Mouse (Mus musculus) hematopoietic stem cell, adult 5-6 weeks (primary cell): Measurements from ENCODE around the gene Rab3a. TPM values are rescaled to one million over a fixed set of nuclear protein-coding genes. Genes with fewer than 3 reads are reported as not detected.

ENCODE experiments used
- ATAC-seq, 2 experiments: fragments of 125-278 bp in 1 of 2; replicated peaks in 1 of 2; 2 replicates each; pipeline ENCODE4 v1.8.0; 2016 to 2017; ENCODE audit warnings: inconsistent platforms in 2 of 2, mild to moderate bottlenecking in 2 of 2, moderate number of reproducible peaks in 2 of 2, low read depth in 1 of 2, moderate TSS enrichment in 1 of 2; ENCODE audit not compliant: low FRiP score in 2 of 2, poor library complexity in 2 of 2, severe bottlenecking in 2 of 2, insufficient read depth in 1 of 2, low TSS enrichment in 1 of 2
- total RNA-seq: library from RNA; stranded (forward); fragments of 172-1452, 232-1000 nt; gene quantifications from 2 replicates; pipeline ENCODE4 v1.2.3, GENCODE M21; 2017

Rab3a gene
- total RNA-seq, 1 experiment from 2014 or later, result 3.6 TPM

GRCm38 (mm10) chr8:70767503-70767902 is 13.0 kb downstream of the Rab3a start:
- ATAC-seq, result no peak

DNA sequence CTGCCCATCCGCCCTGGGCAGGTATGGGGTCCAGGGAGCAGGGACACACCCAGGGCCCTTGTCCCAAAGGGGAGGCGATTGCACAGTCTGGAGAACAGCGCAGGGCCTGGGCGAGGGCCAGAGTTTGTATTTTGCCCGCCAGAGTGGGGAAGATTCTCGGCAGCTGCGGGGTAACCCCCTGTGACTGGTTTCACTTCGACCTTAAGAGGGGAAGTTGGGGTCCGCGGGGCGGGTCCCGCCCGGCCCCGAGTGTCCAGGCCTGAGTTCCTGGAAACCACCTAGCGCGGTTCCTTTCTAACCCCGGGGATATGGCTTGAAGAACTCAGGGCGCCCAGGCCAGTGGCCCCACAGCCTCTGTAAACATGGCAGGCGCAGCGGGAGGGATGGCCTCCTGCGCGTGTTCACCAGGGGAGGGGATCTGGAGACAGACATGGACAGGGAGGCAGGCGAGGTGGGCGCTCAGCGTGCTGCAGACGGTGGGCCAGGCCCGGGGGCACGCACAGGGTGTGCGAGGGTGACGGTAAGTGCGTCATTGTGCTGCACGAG is 13.8 kb downstream of the Rab3a start:
- ATAC-seq, result no peak

DNA sequence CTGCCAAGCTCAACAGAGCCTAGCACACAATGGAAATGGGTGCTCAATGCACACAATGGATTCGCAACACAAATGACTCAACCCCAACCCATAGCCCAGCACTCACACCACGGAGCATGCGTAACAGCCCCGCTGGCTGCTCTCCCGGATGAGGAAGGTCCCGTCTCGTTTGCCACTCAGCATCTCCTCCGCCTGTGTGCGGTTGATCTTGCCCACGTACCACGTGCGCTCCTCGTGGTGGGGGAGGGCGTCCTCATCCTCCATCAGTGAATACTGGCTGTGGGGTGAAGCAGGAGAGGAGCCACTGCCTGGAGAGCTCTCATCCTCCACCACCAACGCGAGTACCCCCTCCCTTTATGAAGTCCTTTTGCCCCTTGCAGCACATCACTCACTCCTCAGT is 14.5 kb downstream of the Rab3a start:
- no peak for ATAC-seq

- ATAC-seq, result peak; percentile 86 to 90
These were observed 14.9 kb downstream of the Rab3a start for GRCm38 (mm10) chr8:70769359-70769758.

DNA sequence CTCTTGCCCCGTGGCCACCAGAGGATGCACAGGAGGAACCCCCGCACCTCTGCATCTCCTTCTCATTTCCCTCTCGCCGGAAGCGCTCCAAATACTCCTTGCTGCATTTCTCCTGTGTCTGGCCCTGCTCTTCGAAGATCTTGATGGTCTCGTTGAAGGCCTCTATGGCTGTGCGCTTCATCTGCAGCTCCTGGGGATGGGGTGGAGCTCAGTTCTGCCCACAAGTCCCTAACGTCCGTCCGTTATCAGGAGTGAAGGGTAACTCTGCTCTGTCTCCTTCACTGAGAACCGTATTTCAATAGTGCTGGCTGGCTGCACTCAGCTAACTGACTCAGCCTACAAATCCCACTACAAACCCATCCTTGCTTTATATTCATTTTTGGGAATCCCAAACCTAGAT is 15.4 kb downstream of the Rab3a start:
- no peak for ATAC-seq

- no peak for ATAC-seq
These were observed 16.3 kb downstream of the Rab3a start for GRCm38 (mm10) chr8:70770748-70771147.

GRCm38 (mm10) chr8:70771217-70771616 is 16.7 kb downstream of the Rab3a start:
- no peak for ATAC-seq

DNA sequence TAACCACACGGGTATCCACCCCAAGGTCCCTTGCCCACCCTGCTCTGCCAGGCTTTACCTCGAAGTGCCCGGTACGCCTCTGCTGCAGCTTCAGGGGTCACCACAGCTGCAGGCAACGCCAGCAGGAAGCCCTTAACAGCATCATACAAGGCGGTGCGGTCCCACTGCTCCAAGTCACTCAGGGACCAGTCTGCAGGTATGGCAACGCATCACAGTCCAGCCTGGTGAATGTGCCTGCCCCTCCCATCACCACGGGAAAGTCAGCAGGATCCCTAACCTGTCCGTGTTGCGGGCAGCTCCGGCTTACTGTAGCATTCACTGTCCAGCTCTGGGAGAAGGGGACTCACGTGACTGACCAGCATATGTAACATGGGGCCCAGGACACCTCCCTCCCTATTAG is 17.6 kb downstream of the Rab3a start:
- ATAC-seq, result no peak

GRCm38 (mm10) chr8:70772890-70773289 is 18.4 kb downstream of the Rab3a start:
- ATAC-seq, result no peak

GRCm38 (mm10) chr8:70773410-70773809 is 18.9 kb downstream of the Rab3a start:
- ATAC-seq, result no peak

DNA sequence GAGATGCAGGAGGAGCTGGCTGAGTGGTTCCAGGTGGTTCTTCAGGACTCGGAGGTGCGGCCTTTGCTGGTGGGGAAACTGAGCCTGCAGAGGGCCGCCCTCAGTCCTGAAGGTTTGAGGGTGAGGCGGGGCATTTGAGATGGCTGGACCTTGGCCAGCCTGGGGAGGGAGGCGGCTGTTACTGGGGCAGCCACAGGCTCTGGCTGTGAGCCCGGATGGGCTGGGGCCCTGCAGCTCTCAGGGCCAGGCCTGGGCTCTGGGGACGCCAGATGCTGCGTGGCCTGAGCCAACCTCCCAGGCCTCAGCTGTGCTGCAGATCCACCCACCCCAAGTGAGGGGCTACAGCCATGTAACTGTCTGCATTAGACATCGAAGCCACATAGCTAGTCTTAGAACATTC is 19.4 kb downstream of the Rab3a start:
- ATAC-seq, result no peak

- no peak for ATAC-seq
These were observed 20.3 kb downstream of the Rab3a start for GRCm38 (mm10) chr8:70774740-70775139.

DNA sequence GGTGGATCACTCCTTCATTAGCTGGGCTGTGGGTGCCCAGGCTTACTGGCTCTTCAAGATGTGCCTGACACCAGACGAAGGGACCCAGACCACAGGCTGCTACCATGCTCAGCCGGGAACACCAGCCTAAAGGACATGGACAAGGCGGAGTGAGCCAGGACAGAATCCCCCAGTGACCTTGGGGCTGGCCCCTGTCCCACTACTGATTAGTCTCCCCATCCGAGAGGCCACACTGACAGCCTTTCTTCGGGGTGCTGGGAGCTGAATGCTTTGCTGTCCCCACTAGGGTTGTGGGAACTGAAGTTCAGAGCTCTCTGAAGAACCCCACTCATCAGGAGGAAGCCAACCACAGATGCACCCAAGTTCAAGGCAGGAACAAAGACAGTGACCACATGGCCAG is 20.7 kb downstream of the Rab3a start:
- no peak for ATAC-seq

GRCm38 (mm10) chr8:70775851-70776495 is 21.5 kb downstream of the Rab3a start:
- no peak for ATAC-seq

DNA sequence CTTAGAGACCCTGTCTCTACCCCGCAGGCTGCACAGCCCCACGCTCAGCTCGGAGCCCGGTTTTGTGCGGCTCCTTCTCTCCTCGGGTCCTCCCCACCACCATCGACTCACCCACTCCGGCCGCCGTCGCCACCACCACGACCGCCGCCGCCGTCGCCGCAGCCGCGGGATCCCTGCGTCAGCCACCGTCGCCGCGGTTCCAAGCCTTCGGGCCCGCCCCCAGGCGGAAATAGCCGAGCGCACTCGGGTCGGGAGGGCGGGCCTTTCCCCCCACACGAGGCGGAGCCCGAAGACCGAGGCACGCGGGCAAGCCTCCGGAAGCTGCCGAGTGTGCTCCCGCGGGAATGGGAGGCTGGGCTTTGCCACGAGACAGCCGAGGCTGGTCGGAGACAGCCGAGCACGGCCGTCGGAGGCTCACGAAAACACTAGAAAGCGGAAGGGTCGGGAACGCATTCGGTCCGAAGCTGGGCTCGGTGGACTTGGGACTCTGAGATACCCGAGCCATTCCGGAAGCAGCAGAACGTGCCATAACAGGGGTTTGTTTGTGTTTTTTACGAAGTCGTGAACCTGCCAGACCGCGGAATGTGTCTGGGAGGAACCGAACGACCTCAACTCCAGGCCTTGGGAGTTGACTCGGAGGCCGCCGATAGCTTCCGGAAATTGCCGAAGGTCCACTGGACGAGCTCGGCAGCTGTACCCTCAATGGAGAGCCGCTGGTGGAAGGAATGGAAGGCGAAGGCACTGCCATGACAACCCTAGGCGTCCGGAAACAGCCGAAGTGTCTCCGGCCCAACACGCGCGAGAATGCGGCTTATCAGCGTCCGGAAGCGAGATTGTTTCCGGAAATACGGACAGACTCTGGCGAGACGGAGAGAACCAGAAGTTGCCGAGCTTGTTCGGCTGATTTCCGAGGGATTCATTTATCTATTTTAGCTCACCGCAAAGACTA is 22.3 kb downstream of the Rab3a start, which contains the start of gene Pik3r2:
TSS of gene Pik3r2 (minus strand) at position 218 of the 949 bp plus-strand sequence.
- peak; percentile 86 for ATAC-seq

GRCm38 (mm10) chr8:70780093-70780492 is 25.6 kb downstream of the Rab3a start:
- no peak for ATAC-seq

DNA sequence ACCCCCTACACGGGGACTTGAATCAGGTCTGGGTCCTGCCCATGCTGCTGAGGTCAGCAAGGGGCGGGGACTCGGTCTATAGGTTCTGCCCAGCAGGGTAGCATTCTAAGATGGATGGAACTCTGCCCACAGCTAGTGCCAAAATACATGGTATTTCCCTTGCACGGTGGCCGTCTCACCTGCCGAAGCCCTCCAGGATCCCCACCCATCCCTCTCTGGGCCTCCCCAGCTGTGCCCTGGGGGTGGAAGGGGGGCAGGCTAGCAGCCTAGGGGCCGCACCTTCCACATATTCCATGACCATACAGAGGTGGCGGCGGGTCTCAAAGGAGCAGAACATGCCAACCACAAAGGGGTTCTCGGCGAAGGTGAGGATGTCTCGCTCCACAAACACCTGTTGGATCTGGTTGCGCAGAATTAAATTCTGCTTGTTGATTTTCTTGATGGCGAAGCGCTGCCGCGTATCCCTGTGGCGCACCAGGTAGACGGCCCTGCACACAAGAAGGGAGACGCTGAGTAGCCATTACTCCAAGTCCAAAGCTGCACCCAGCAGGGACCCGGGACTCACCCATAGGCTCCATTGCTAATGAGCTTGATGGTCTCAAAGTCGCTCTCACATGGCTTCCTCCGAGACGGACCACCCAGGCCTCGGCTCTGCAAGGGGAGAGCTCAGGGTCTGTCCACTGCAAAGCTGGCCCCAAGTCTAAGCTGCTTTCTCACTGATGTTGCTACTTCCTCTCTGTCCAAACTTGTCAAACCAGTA is 32.0 kb downstream of the Rab3a start:
- no peak for ATAC-seq

DNA sequence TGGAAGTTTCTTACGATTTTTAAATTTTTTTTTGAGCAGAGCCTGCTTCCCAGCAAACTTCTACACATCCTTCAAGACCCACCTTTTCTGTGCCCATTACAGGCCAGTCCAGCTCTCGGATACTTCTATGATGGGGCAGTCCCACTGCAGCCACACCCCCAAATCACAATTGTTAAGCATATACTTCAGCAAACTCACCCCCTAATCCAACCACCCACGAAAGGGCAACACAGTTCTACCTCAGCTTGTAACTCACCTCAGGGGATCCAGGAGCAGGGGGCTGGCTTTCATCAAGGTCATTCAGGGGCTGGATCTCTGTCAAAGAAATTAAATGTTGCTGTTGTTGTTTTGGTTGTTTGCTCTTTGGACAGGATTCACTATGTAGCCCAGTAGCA is 32.6 kb downstream of the Rab3a start:
- ATAC-seq, result no peak
